Mouse (Mus musculus) cortical plate, adult 2 months (tissue): ENCODE measurements at regions not wholly inside any gene's neighbourhood (a gene's known extent, or its start where the extent isn't known, plus 50 kb on each side); places are given as distances from the start of the nearest gene placed in this dataset.

Experiments
- CTCF ChIP-seq: fragments of 200-500 bp; IDR thresholded peaks from 2 replicates; pipeline ENCODE4 v1.5.1; 2011; ENCODE audit warnings: mild to moderate bottlenecking, control low read depth, low read length; ENCODE audit not compliant: insufficient read depth; ENCODE audit errors: extremely low read depth
- POLR2A ChIP-seq: fragments of 200-500 bp; IDR thresholded peaks from 2 replicates; pipeline ENCODE4 v1.6.1; 2011; ENCODE audit warnings: mild to moderate bottlenecking, low read length, control low read depth; ENCODE audit not compliant: insufficient read depth; ENCODE audit errors: extremely low read depth

GRCm38 (mm10) chr14:102396036-102396734 is 586.3 kb downstream of the Kctd12 start:
- TF ChIP-seq CTCF (peak; percentile 12; the same call in 1 of the 2 replicates), POLR2A (no peak)
